Mouse (Mus musculus) skeletal muscle tissue, adult 2 months (tissue): ENCODE measurements at regions not wholly inside any gene's neighbourhood (a gene's known extent, or its start where the extent isn't known, plus 50 kb on each side); places are given as distances from the start of the nearest gene placed in this dataset.

Experiments used
- DNase-seq: peaks from one replicate; pipeline ENCODE4 v3.0.0-alpha.2; 2012; ENCODE audit warnings: low read depth, low spot score

GRCm38 (mm10) chr14:72219523-72219922 lies 272.1 kb downstream of the Gm9195 start:
- DNase-seq, result no peak

GRCm38 (mm10) chr14:72200307-72200706 lies 291.3 kb downstream of the Gm9195 start:
- no peak for DNase-seq

GRCm38 (mm10) chr14:72199900-72200299 lies 291.7 kb downstream of the Gm9195 start:
- no peak for DNase-seq

- DNase-seq, result no peak
Observed at GRCm38 (mm10) chr14:72197972-72198371, 293.7 kb downstream of the Gm9195 start.

- DNase-seq, result no peak
Observed at GRCm38 (mm10) chr14:72187329-72187984, 304.2 kb downstream of the Gm9195 start.

- no peak for DNase-seq
Observed at GRCm38 (mm10) chr14:72175751-72176150, 315.9 kb downstream of the Gm9195 start.

- DNase-seq, result no peak
Observed at GRCm38 (mm10) chr14:72172549-72173405, 318.9 kb downstream of the Gm9195 start.

GRCm38 (mm10) chr14:72171777-72172176 lies 319.9 kb downstream of the Gm9195 start:
- DNase-seq, result no peak

GRCm38 (mm10) chr14:72158537-72159323 lies 332.9 kb downstream of the Gm9195 start:
- DNase-seq, result no peak

- DNase-seq, result no peak
Observed at GRCm38 (mm10) chr14:72155197-72155907, 336.3 kb downstream of the Gm9195 start.

- DNase-seq, result no peak
Observed at GRCm38 (mm10) chr14:72151676-72152075, 340.0 kb downstream of the Gm9195 start.

GRCm38 (mm10) chr14:72149463-72149862 lies 342.2 kb downstream of the Gm9195 start:
- no peak for DNase-seq

GRCm38 (mm10) chr14:72148886-72149285 lies 342.8 kb downstream of the Gm9195 start:
- DNase-seq, result no peak

GRCm38 (mm10) chr14:72146381-72146780 lies 345.3 kb downstream of the Gm9195 start:
- no peak for DNase-seq

GRCm38 (mm10) chr14:72142883-72143487 lies 348.7 kb downstream of the Gm9195 start:
- no peak for DNase-seq

- DNase-seq, result no peak
Observed at GRCm38 (mm10) chr14:72141136-72141535, 350.5 kb downstream of the Gm9195 start.

- no peak for DNase-seq
Observed at GRCm38 (mm10) chr14:72130149-72130548, 361.5 kb downstream of the Gm9195 start.

GRCm38 (mm10) chr14:72121786-72122185 lies 369.9 kb downstream of the Gm9195 start:
- no peak for DNase-seq

GRCm38 (mm10) chr14:72121006-72121405 lies 370.6 kb downstream of the Gm9195 start:
- DNase-seq, result no peak

- no peak for DNase-seq
Observed at GRCm38 (mm10) chr14:72116842-72117241, 374.8 kb downstream of the Gm9195 start.

GRCm38 (mm10) chr14:72113377-72113993 lies 378.2 kb downstream of the Gm9195 start:
- DNase-seq, result no peak
